Mouse (Mus musculus) spleen, adult 2 months (tissue): Measurements from ENCODE around the gene Noa1.

Experiments used
- CTCF ChIP-seq: fragments of 200-500 bp; IDR thresholded peaks from 2 replicates; pipeline ENCODE4 v1.5.1; 2011; ENCODE audit warnings: mild to moderate bottlenecking, inconsistent platforms; ENCODE audit not compliant: insufficient read depth, insufficient read length, insufficient replicate concordance; ENCODE audit errors: extremely low read depth
- POLR2A ChIP-seq: fragments of 200-500 bp; IDR thresholded peaks from 2 replicates; pipeline ENCODE4 v1.6.1; 2011; ENCODE audit warnings: low read depth, low read length, inconsistent platforms

- TF ChIP-seq POLR2A (no peak), CTCF (no peak)
Measured at GRCm38 (mm10) chr5:77252115-77252827, 57.6 kb downstream of the Noa1 start.
